Mouse (Mus musculus): ENCODE data around the gene Btg4. TPM values are rescaled to one million over a fixed set of nuclear protein-coding genes. Genes with fewer than 3 reads are reported as not detected.

Btg4 gene
- total RNA-seq, 2 experiments from 2014 or later: not detected

GRCm38 (mm10) chr9:51165312-51166180 lies 104.8 kb downstream of the Btg4 start, which contains the start of gene Gm32742:
TSS of gene Gm32742 (minus strand) at chr9:51165517.
- no peak for DNase-seq (ENCODE audit: low spot score in 2 of 2)

GRCm38 (mm10) chr9:51167954-51168353 lies 107.3 kb downstream of the Btg4 start:
- no peak for DNase-seq (ENCODE audit: low spot score in 2 of 2)

GRCm38 (mm10) chr9:51168698-51169097 lies 108.0 kb downstream of the Btg4 start:
- no peak for DNase-seq (ENCODE audit: low spot score in 2 of 2)

GRCm38 (mm10) chr9:51169133-51169532 lies 108.4 kb downstream of the Btg4 start:
- DNase-seq (ENCODE audit: low spot score in 2 of 2): no peak

Small RNA genes within 50 kb of the gene (microRNA-seq; reads per million reads assigned to microRNA genes)
- gene Mir34b: 3.4 reads per million, percentile 10 among the genes with 10 or more reads in this experiment
- gene Mir34c: 93.5 reads per million, percentile 50 among the genes with 10 or more reads in this experiment

Other genes starting within 250 kb of the Btg4 start
- gene Ppp2r1b, start 215.6 kb upstream of the Btg4 start, total RNA-seq (2021): 10 to 100 TPM; 16.8 to 17.7 TPM
- gene Sik2, start 51.8 kb upstream of the Btg4 start, total RNA-seq (2021): 10 to 100 TPM; 24.8 to 25.5 TPM
- gene Layn, start 16.2 kb downstream of the Btg4 start, total RNA-seq (2021): 1 to 10 TPM; 3.1 to 3.5 TPM
- not detected for gene 4833427G06Rik, start 41.2 kb downstream of the Btg4 start, total RNA-seq (2021)
- gene Gm32742, start 104.6 kb downstream of the Btg4 start, total RNA-seq (2021): not detected
- gene Pou2af1, start 152.8 kb downstream of the Btg4 start, total RNA-seq (2021): under 1 TPM; 0.25 to 0.31 TPM
- gene Colca2, start 217.7 kb downstream of the Btg4 start, total RNA-seq (2021): 1 to 10 TPM in 1 of 2 experiments, under 1 TPM in 1; 0.86 to 1.0 TPM

Measured in gastrocnemius, postnatal 4 days (tissue).